Mouse (Mus musculus) liver, postnatal 0 days (tissue): ENCODE results near the gene Prx.

Experiments
- CTCF ChIP-seq: sonication (generic); IDR thresholded peaks from 2 replicates; pipeline ENCODE4 v1.5.1; 2016; ENCODE audit warnings: antibody characterized with exemption, low read depth
- EP300 ChIP-seq: IDR thresholded peaks from 2 replicates; pipeline ENCODE4 v1.6.1; 2016; ENCODE audit warnings: antibody characterized with exemption, low read depth, mild to moderate bottlenecking

- TF ChIP-seq CTCF (no peak), EP300 (no peak)
Measured at GRCm38 (mm10) chr7:27540935-27541334, 41.8 kb downstream of the Prx start.
